Mouse (Mus musculus) ES-E14 (cell line): ENCODE measurements at regions not wholly inside any gene's neighbourhood (a gene's known extent, or its start where the extent isn't known, plus 50 kb on each side); places are given as distances from the start of the nearest gene placed in this dataset.

Source experiments
- CHD2 ChIP-seq: IDR thresholded peaks from 2 replicates; pipeline ENCODE4 v1.6.1; 2014; ENCODE audit warnings: mild to moderate bottlenecking, low read depth, low read length, inconsistent platforms
- HCFC1 ChIP-seq: IDR thresholded peaks from 2 replicates; pipeline ENCODE4 v1.6.1; 2012; ENCODE audit warnings: low read length, inconsistent platforms, borderline replicate concordance; ENCODE audit not compliant: insufficient read depth
- MAFK ChIP-seq: IDR thresholded peaks from 2 replicates; pipeline ENCODE4 v1.6.1; 2014; ENCODE audit warnings: mild to moderate bottlenecking, low read depth, low read length, inconsistent platforms; ENCODE audit not compliant: insufficient read depth
- ZC3H11A ChIP-seq: IDR thresholded peaks from 2 replicates; pipeline ENCODE4 v1.6.1; 2012; ENCODE audit warnings: low read depth, mild to moderate bottlenecking, inconsistent platforms, low read length, borderline replicate concordance
- ZNF384 ChIP-seq: IDR thresholded peaks from 2 replicates; pipeline ENCODE4 v1.6.1; 2012; ENCODE audit warnings: low read depth, low read length, inconsistent platforms

GRCm38 (mm10) chr12:26799310-26799709 is 330.3 kb downstream of the Cmpk2 start:
- no peak for TF ChIP-seq ZC3H11A
- TF ChIP-seq CHD2, result no peak
- no peak for TF ChIP-seq HCFC1
- TF ChIP-seq ZNF384, result no peak
- TF ChIP-seq MAFK, result no peak
